Mouse (Mus musculus): ENCODE data around the gene Fam117b. TPM values are rescaled to one million over a fixed set of nuclear protein-coding genes. Genes with fewer than 3 reads are reported as not detected.

Gene Fam117b
- polyA plus RNA-seq, 1 experiment: 15.4 TPM

- Histone ChIP-seq H3K27ac (ENCODE audit: control insufficient read depth, insufficient read depth, low read depth, low read length) (peak overlapping the region; percentile 45; the same call in 1 of the 2 replicates), H3K4me3 (ENCODE audit: control insufficient read depth, low read depth, low read length) (peak overlapping the region; percentile 93), H3K36me3 (ENCODE audit: control insufficient read depth, insufficient read depth, low read length) (no peaks in the 10 kb centered on the region), H3K27me3 (ENCODE audit: control insufficient read depth, insufficient read depth, low read length) (no peaks in the 10 kb centered on the region), H3K4me1 (ENCODE audit: control insufficient read depth, insufficient read depth, low read length) (peaks cover 7% of the 10 kb centered on the region)
- TF ChIP-seq POLR2A (IDR thresholded peaks at IDR 0.05; ENCODE audit: control insufficient read depth, low read depth, low read length) (no peak), CTCF (IDR thresholded peaks at IDR 0.05; ENCODE audit: control insufficient read depth, insufficient read depth, insufficient replicate concordance, low read depth, low read length) (no peak)
Observed at GRCm38 (mm10) chr1:59913869-59914225, 1.0 kb downstream of the Fam117b start.

- no peak for TF ChIP-seq CTCF (IDR thresholded peaks at IDR 0.05; ENCODE audit: control insufficient read depth, insufficient read depth, insufficient replicate concordance, low read depth, low read length)
- no peak for TF ChIP-seq POLR2A (IDR thresholded peaks at IDR 0.05; ENCODE audit: control insufficient read depth, low read depth, low read length)
- Histone ChIP-seq H3K27ac (ENCODE audit: control insufficient read depth, insufficient read depth, low read depth, low read length) (no peak overlapping the region), H3K36me3 (ENCODE audit: control insufficient read depth, insufficient read depth, low read length) (no peaks in the 10 kb centered on the region), H3K27me3 (ENCODE audit: control insufficient read depth, insufficient read depth, low read length) (no peaks in the 10 kb centered on the region), H3K4me1 (ENCODE audit: control insufficient read depth, insufficient read depth, low read length) (peaks cover 7% of the 10 kb centered on the region), H3K4me3 (ENCODE audit: control insufficient read depth, low read depth, low read length) (no peak overlapping the region)
Observed at GRCm38 (mm10) chr1:59914799-59915198, 2.0 kb downstream of the Fam117b start.

GRCm38 (mm10) chr1:59915843-59916610, 3.2 kb downstream of the Fam117b start:
- Histone ChIP-seq H3K4me1 (ENCODE audit: control insufficient read depth, insufficient read depth, low read length) (peaks cover 7% of the 10 kb centered on the region), H3K4me3 (ENCODE audit: control insufficient read depth, low read depth, low read length) (no peak overlapping the region), H3K27ac (ENCODE audit: control insufficient read depth, insufficient read depth, low read depth, low read length) (no peak overlapping the region), H3K36me3 (ENCODE audit: control insufficient read depth, insufficient read depth, low read length) (no peaks in the 10 kb centered on the region), H3K27me3 (ENCODE audit: control insufficient read depth, insufficient read depth, low read length) (no peaks in the 10 kb centered on the region)
- TF ChIP-seq CTCF (IDR thresholded peaks at IDR 0.05; ENCODE audit: control insufficient read depth, insufficient read depth, insufficient replicate concordance, low read depth, low read length): no peak
- TF ChIP-seq POLR2A (IDR thresholded peaks at IDR 0.05; ENCODE audit: control insufficient read depth, low read depth, low read length): no peak

- TF ChIP-seq CTCF (IDR thresholded peaks at IDR 0.05; ENCODE audit: control insufficient read depth, insufficient read depth, insufficient replicate concordance, low read depth, low read length) (no peak), POLR2A (IDR thresholded peaks at IDR 0.05; ENCODE audit: control insufficient read depth, low read depth, low read length) (no peak)
- Histone ChIP-seq H3K36me3 (ENCODE audit: control insufficient read depth, insufficient read depth, low read length) (no peaks in the 10 kb centered on the region), H3K27me3 (ENCODE audit: control insufficient read depth, insufficient read depth, low read length) (no peaks in the 10 kb centered on the region), H3K4me3 (ENCODE audit: control insufficient read depth, low read depth, low read length) (no peak overlapping the region), H3K4me1 (ENCODE audit: control insufficient read depth, insufficient read depth, low read length) (peaks cover 6% of the 10 kb centered on the region), H3K27ac (ENCODE audit: control insufficient read depth, insufficient read depth, low read depth, low read length) (no peak overlapping the region)
Observed at GRCm38 (mm10) chr1:59917401-59917800, 4.6 kb downstream of the Fam117b start.

GRCm38 (mm10) chr1:59918075-59918474, 5.3 kb downstream of the Fam117b start:
- Histone ChIP-seq H3K27me3 (ENCODE audit: control insufficient read depth, insufficient read depth, low read length) (no peaks in the 10 kb centered on the region), H3K4me3 (ENCODE audit: control insufficient read depth, low read depth, low read length) (no peak overlapping the region), H3K27ac (ENCODE audit: control insufficient read depth, insufficient read depth, low read depth, low read length) (no peak overlapping the region), H3K36me3 (ENCODE audit: control insufficient read depth, insufficient read depth, low read length) (no peaks in the 10 kb centered on the region), H3K4me1 (ENCODE audit: control insufficient read depth, insufficient read depth, low read length) (peaks cover 5% of the 10 kb centered on the region)
- no peak for TF ChIP-seq POLR2A (IDR thresholded peaks at IDR 0.05; ENCODE audit: control insufficient read depth, low read depth, low read length)
- no peak for TF ChIP-seq CTCF (IDR thresholded peaks at IDR 0.05; ENCODE audit: control insufficient read depth, insufficient read depth, insufficient replicate concordance, low read depth, low read length)

GRCm38 (mm10) chr1:59923201-59923600, 10.4 kb downstream of the Fam117b start:
- TF ChIP-seq POLR2A (IDR thresholded peaks at IDR 0.05; ENCODE audit: control insufficient read depth, low read depth, low read length): no peak
- no peak for TF ChIP-seq CTCF (IDR thresholded peaks at IDR 0.05; ENCODE audit: control insufficient read depth, insufficient read depth, insufficient replicate concordance, low read depth, low read length)
- H3K27me3 ChIP-seq (ENCODE audit: control insufficient read depth, insufficient read depth, low read length): no peaks in the 10 kb centered on the region
- H3K27ac ChIP-seq (ENCODE audit: control insufficient read depth, insufficient read depth, low read depth, low read length): no peak overlapping the region
- H3K36me3 ChIP-seq (ENCODE audit: control insufficient read depth, insufficient read depth, low read length): no peaks in the 10 kb centered on the region
- H3K4me1 ChIP-seq (ENCODE audit: control insufficient read depth, insufficient read depth, low read length): no peaks in the 10 kb centered on the region
- H3K4me3 ChIP-seq (ENCODE audit: control insufficient read depth, low read depth, low read length): no peak overlapping the region

- H3K4me1 ChIP-seq (ENCODE audit: control insufficient read depth, insufficient read depth, low read length): no peaks in the 10 kb centered on the region
- no peak for TF ChIP-seq CTCF (IDR thresholded peaks at IDR 0.05; ENCODE audit: control insufficient read depth, insufficient read depth, insufficient replicate concordance, low read depth, low read length)
- no peak overlapping the region for H3K27ac ChIP-seq (ENCODE audit: control insufficient read depth, insufficient read depth, low read depth, low read length)
- H3K4me3 ChIP-seq (ENCODE audit: control insufficient read depth, low read depth, low read length): no peak overlapping the region
- H3K36me3 ChIP-seq (ENCODE audit: control insufficient read depth, insufficient read depth, low read length): no peaks in the 10 kb centered on the region
- H3K27me3 ChIP-seq (ENCODE audit: control insufficient read depth, insufficient read depth, low read length): no peaks in the 10 kb centered on the region
Observed at GRCm38 (mm10) chr1:59923673-59924072, 10.9 kb downstream of the Fam117b start.

Data from testis, adult 2 months (tissue).